Mouse (Mus musculus): ENCODE data around the gene Pias4. TPM values are rescaled to one million over a fixed set of nuclear protein-coding genes. Genes with fewer than 3 reads are reported as not detected.
A peak's percentile ranks its signal among the peaks of the same experiment; 100 is the strongest.

Gene Pias4
- polyA plus RNA-seq, 1 experiment from 2014 or later, result 33.5 TPM

- 94% methylated on average over 13 of the region's 13 CpGs for WGBS
- peaks cover 72% of the 10 kb centered on the region for H3K36me3 ChIP-seq (ENCODE audit: control insufficient read depth, insufficient read depth, low read length)
- H3K9ac ChIP-seq (ENCODE audit: low read length), result no peak overlapping the region
- H3K4me2 ChIP-seq (ENCODE audit: low read length), result no peak overlapping the region
- H3K27me3 ChIP-seq (ENCODE audit: control insufficient read depth, insufficient read depth, low read length), result no peaks in the 10 kb centered on the region
- H3K4me3 ChIP-seq (ENCODE audit: control insufficient read depth in 1 of 2, insufficient read depth in 1 of 2, low read depth in 1 of 2, low read length in 2 of 2), result no peak overlapping the region
- no peak for ATAC-seq (ENCODE audit: insufficient number of reproducible peaks, insufficient read depth, low FRiP score, low read depth)
- H3K27ac ChIP-seq (replicated peaks in 1 of 2; ENCODE audit: control insufficient read depth in 1 of 2, insufficient read depth in 1 of 2, low read depth in 2 of 2, low read length in 2 of 2), result no peak overlapping the region; a peak in 1 of 4 replicates
- H3K9me3 ChIP-seq (ENCODE audit: control insufficient read depth, low read length), result no peaks in the 10 kb centered on the region
- H3K4me1 ChIP-seq (ENCODE audit: control insufficient read depth in 2 of 2, insufficient read depth in 2 of 2, low read length in 2 of 2), result peaks cover 18 to 50% of the 10 kb centered on the region in 2 experiments
Measured at GRCm38 (mm10) chr10:81180946-81181345, 13.2 kb upstream of the Pias4 start.

GRCm38 (mm10) chr10:81179451-81180342, 12.0 kb upstream of the Pias4 start:
- Histone ChIP-seq H3K9me3 (ENCODE audit: control insufficient read depth, low read length) (no peaks in the 10 kb centered on the region), H3K27me3 (ENCODE audit: control insufficient read depth, insufficient read depth, low read length) (no peaks in the 10 kb centered on the region), H3K9ac (ENCODE audit: low read length) (no peak overlapping the region), H3K4me2 (ENCODE audit: low read length) (no peak overlapping the region), H3K27ac (replicated peaks in 1 of 2; ENCODE audit: control insufficient read depth in 1 of 2, insufficient read depth in 1 of 2, low read depth in 2 of 2, low read length in 2 of 2) (no peak overlapping the region), H3K36me3 (ENCODE audit: control insufficient read depth, insufficient read depth, low read length) (peaks cover 61% of the 10 kb centered on the region), H3K4me3 (ENCODE audit: control insufficient read depth in 1 of 2, insufficient read depth in 1 of 2, low read depth in 1 of 2, low read length in 2 of 2) (no peak overlapping the region), H3K4me1 (ENCODE audit: control insufficient read depth in 2 of 2, insufficient read depth in 2 of 2, low read length in 2 of 2) (peaks cover 14 to 51% of the 10 kb centered on the region in 2 experiments)
- no peak for ATAC-seq (ENCODE audit: insufficient number of reproducible peaks, insufficient read depth, low FRiP score, low read depth)
- WGBS, result 88% methylated on average over 32 of the region's 32 CpGs

- Histone ChIP-seq H3K4me1 (ENCODE audit: control insufficient read depth in 2 of 2, insufficient read depth in 2 of 2, low read length in 2 of 2) (peaks cover 11 to 48% of the 10 kb centered on the region in 2 experiments), H3K36me3 (ENCODE audit: control insufficient read depth, insufficient read depth, low read length) (peaks cover 54% of the 10 kb centered on the region), H3K9ac (ENCODE audit: low read length) (no peak overlapping the region), H3K4me3 (ENCODE audit: control insufficient read depth in 1 of 2, insufficient read depth in 1 of 2, low read depth in 1 of 2, low read length in 2 of 2) (no peak overlapping the region), H3K4me2 (ENCODE audit: low read length) (no peak overlapping the region), H3K27me3 (ENCODE audit: control insufficient read depth, insufficient read depth, low read length) (no peaks in the 10 kb centered on the region), H3K9me3 (ENCODE audit: control insufficient read depth, low read length) (no peaks in the 10 kb centered on the region), H3K27ac (replicated peaks in 1 of 2; ENCODE audit: control insufficient read depth in 1 of 2, insufficient read depth in 1 of 2, low read depth in 2 of 2, low read length in 2 of 2) (no peak overlapping the region)
- ATAC-seq (ENCODE audit: insufficient number of reproducible peaks, insufficient read depth, low FRiP score, low read depth), result no peak
- 92% methylated on average over 11 of the region's 11 CpGs for WGBS
Measured at GRCm38 (mm10) chr10:81178927-81179326, 11.2 kb upstream of the Pias4 start.

- H3K27me3 ChIP-seq (ENCODE audit: control insufficient read depth, insufficient read depth, low read length), result no peaks in the 10 kb centered on the region
- H3K4me3 ChIP-seq (ENCODE audit: control insufficient read depth in 1 of 2, insufficient read depth in 1 of 2, low read depth in 1 of 2, low read length in 2 of 2), result peak overlapping the region; percentile 81 to 90
- WGBS, result 58% methylated on average over 14 of the region's 14 CpGs
- H3K4me1 ChIP-seq (ENCODE audit: control insufficient read depth in 2 of 2, insufficient read depth in 2 of 2, low read length in 2 of 2), result peaks cover 8 to 46% of the 10 kb centered on the region in 2 experiments; a peak in 3 of 4 replicates
- 0 out of 4 replicates have a peak overlapping the region, but pooled peaks of 1 of the 2 experiments have one; percentile 93 for H3K27ac ChIP-seq (replicated peaks in 1 of 2; ENCODE audit: control insufficient read depth in 1 of 2, insufficient read depth in 1 of 2, low read depth in 2 of 2, low read length in 2 of 2)
- peak overlapping the region; percentile 98 for H3K9ac ChIP-seq (ENCODE audit: low read length)
- H3K4me2 ChIP-seq (ENCODE audit: low read length), result peak overlapping the region; percentile 95
- H3K9me3 ChIP-seq (ENCODE audit: control insufficient read depth, low read length), result no peaks in the 10 kb centered on the region
- no peak for ATAC-seq (ENCODE audit: insufficient number of reproducible peaks, insufficient read depth, low FRiP score, low read depth)
- H3K36me3 ChIP-seq (ENCODE audit: control insufficient read depth, insufficient read depth, low read length), result peaks cover 54% of the 10 kb centered on the region
Measured at GRCm38 (mm10) chr10:81177958-81178712, 10.4 kb upstream of the Pias4 start.

GRCm38 (mm10) chr10:81177491-81177925, 9.8 kb upstream of the Pias4 start:
- no peak for ATAC-seq (ENCODE audit: insufficient number of reproducible peaks, insufficient read depth, low FRiP score, low read depth)
- 6% methylated on average over 16 of the region's 16 CpGs for WGBS

GRCm38 (mm10) chr10:81176466-81177271, 8.9 kb upstream of the Pias4 start, which contains the start of gene Eef2:
Gene Eef2 (plus strand): TSS chr10:81176631.
- H3K27me3 ChIP-seq (ENCODE audit: control insufficient read depth, insufficient read depth, low read length), result no peaks in the 10 kb centered on the region
- H3K4me2 ChIP-seq (ENCODE audit: low read length), result peak within 1 kb of the TSS; percentile 95
- peak within 1 kb of the TSS; percentile 81 to 90 for H3K4me3 ChIP-seq (ENCODE audit: control insufficient read depth in 1 of 2, insufficient read depth in 1 of 2, low read depth in 1 of 2, low read length in 2 of 2)
- H3K9ac ChIP-seq (ENCODE audit: low read length), result peak within 1 kb of the TSS; percentile 98
- H3K4me1 ChIP-seq (ENCODE audit: control insufficient read depth in 2 of 2, insufficient read depth in 2 of 2, low read length in 2 of 2), result peaks cover 10 to 38% of the 10 kb centered on the region in 2 experiments; a peak in 3 of 4 replicates
- ATAC-seq (ENCODE audit: insufficient number of reproducible peaks, insufficient read depth, low FRiP score, low read depth), result peak; percentile 73
- H3K36me3 ChIP-seq (ENCODE audit: control insufficient read depth, insufficient read depth, low read length), result peaks cover 44% of the 10 kb centered on the region
- H3K27ac ChIP-seq (replicated peaks in 1 of 2; ENCODE audit: control insufficient read depth in 1 of 2, insufficient read depth in 1 of 2, low read depth in 2 of 2, low read length in 2 of 2), result peak within 1 kb of the TSS; percentile 76 to 93
- WGBS, result under 1% methylated on average over 77 of the region's 77 CpGs
- H3K9me3 ChIP-seq (ENCODE audit: control insufficient read depth, low read length), result no peaks in the 10 kb centered on the region

More at GRCm38 (mm10) chr10:81177491-81177925, 9.8 kb upstream of the Pias4 start:
- Histone ChIP-seq H3K36me3 (ENCODE audit: control insufficient read depth, insufficient read depth, low read length) (peaks cover 52% of the 10 kb centered on the region), H3K4me3 (ENCODE audit: control insufficient read depth in 1 of 2, insufficient read depth in 1 of 2, low read depth in 1 of 2, low read length in 2 of 2) (peak overlapping the region; percentile 81 to 90), H3K27ac (replicated peaks in 1 of 2; ENCODE audit: control insufficient read depth in 1 of 2, insufficient read depth in 1 of 2, low read depth in 2 of 2, low read length in 2 of 2) (peak overlapping the region; percentile 76 to 93), H3K4me1 (ENCODE audit: control insufficient read depth in 2 of 2, insufficient read depth in 2 of 2, low read length in 2 of 2) (peaks cover 10 to 46% of the 10 kb centered on the region in 2 experiments; a peak in 3 of 4 replicates), H3K27me3 (ENCODE audit: control insufficient read depth, insufficient read depth, low read length) (no peaks in the 10 kb centered on the region), H3K9ac (ENCODE audit: low read length) (peak overlapping the region; percentile 98), H3K4me2 (ENCODE audit: low read length) (peak overlapping the region; percentile 95), H3K9me3 (ENCODE audit: control insufficient read depth, low read length) (no peaks in the 10 kb centered on the region)

All from heart, embryonic 14.5 days (tissue).